Mouse (Mus musculus): ENCODE results near the gene Blmh. TPM values are rescaled to one million over a fixed set of nuclear protein-coding genes. Genes with fewer than 3 reads are reported as not detected.

The Blmh gene
- polyA plus RNA-seq, 1 experiment from 2014 or later, result 90.2 TPM

DNA sequence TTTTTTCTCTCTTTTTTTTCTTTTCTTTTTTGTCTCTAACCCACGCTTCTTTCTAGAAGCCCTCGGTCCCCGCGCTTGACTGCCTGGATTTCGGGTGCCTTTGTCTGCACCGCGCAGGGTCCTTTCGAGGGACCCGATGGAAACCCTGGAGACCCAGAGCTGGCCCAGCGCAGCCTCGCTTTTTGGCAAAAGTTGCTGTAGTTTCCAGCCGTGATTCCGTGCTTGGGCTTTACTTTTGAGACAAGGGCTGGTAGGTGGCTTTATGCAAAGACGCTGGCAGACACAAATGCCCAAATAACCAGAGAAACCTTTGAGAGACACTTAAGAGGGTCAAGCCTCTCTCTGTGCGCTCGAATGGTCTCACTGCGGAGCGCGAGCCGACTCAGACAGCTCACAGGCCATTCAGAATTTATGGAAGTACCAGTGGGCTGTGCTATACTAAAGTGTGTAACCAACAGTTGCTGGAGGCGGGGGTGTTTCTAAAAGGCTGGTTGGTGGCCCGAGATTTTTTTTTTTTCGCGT lies 74.2 kb downstream of the Blmh start:
- Histone ChIP-seq H3K4me1 (ENCODE audit: insufficient read depth, low read depth, low read length) (no peaks in the 10 kb centered on the region), H3K27me3 (replicated peaks; ENCODE audit: insufficient read depth, low read length) (peaks cover 6% of the 10 kb centered on the region), H3K4me2 (replicated peaks; ENCODE audit: low read depth, low read length) (peak overlapping the region; percentile 77), H3K9me3 (ENCODE audit: low read length) (no peaks in the 10 kb centered on the region), H3K27ac (ENCODE audit: low read length) (no peak overlapping the region), H3K4me3 (ENCODE audit: low read depth, low read length) (peak overlapping the region; percentile 43), H3K36me3 (ENCODE audit: insufficient read depth, low read length) (no peaks in the 10 kb centered on the region), H3K9ac (replicated peaks; ENCODE audit: low read depth) (no peak overlapping the region)
- TF ChIP-seq CTCF (IDR thresholded peaks at IDR 0.05) (no peak), EP300 (IDR thresholded peaks at IDR 0.05) (no peak)
- DNase-seq (ENCODE audit: low spot score) (no peak), ATAC-seq (no peak)
- WGBS, result 7% methylated on average over 22 of the region's 24 CpGs

- peaks cover 6% of the 10 kb centered on the region for H3K27me3 ChIP-seq (replicated peaks; ENCODE audit: insufficient read depth, low read length)
- ATAC-seq (no peak), DNase-seq (ENCODE audit: low spot score) (no peak)
- no peak overlapping the region for H3K4me2 ChIP-seq (replicated peaks; ENCODE audit: low read depth, low read length)
- no peak overlapping the region for H3K9ac ChIP-seq (replicated peaks; ENCODE audit: low read depth)
- no peak overlapping the region for H3K27ac ChIP-seq (ENCODE audit: low read length)
- WGBS, result 49% methylated on average over 5 of the region's 5 CpGs
- H3K4me3 ChIP-seq (ENCODE audit: low read depth, low read length), result no peak overlapping the region
- no peaks in the 10 kb centered on the region for H3K36me3 ChIP-seq (ENCODE audit: insufficient read depth, low read length)
- no peaks in the 10 kb centered on the region for H3K4me1 ChIP-seq (ENCODE audit: insufficient read depth, low read depth, low read length)
- no peak for TF ChIP-seq EP300 (IDR thresholded peaks at IDR 0.05)
- no peak for TF ChIP-seq CTCF (IDR thresholded peaks at IDR 0.05)
- no peaks in the 10 kb centered on the region for H3K9me3 ChIP-seq (ENCODE audit: low read length)
Observed at GRCm38 (mm10) chr11:77000741-77001140, 76.1 kb downstream of the Blmh start.

DNA sequence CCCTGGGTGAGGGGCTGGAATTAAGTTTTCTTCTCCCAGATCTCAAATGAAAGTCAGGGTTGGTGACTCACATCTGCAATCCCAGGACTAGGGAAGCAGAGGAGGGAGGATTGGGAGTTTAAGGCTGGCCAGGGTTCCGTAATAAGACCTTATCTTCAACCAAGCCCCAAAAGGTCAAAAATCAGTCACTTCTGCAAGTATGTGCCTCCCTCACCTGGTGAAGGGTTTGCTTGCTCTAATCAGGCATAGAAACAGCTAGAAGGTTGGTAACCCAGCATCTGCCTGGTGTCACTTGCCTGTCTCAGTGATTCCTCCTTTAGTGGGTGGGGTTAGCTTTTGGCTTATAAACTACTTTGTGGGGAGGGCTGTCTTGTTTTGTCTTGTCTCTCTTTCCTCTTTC lies 77.8 kb downstream of the Blmh start:
- Histone ChIP-seq H3K9ac (replicated peaks; ENCODE audit: low read depth) (no peak overlapping the region), H3K36me3 (ENCODE audit: insufficient read depth, low read length) (no peaks in the 10 kb centered on the region), H3K4me2 (replicated peaks; ENCODE audit: low read depth, low read length) (no peak overlapping the region), H3K9me3 (ENCODE audit: low read length) (no peaks in the 10 kb centered on the region), H3K27me3 (replicated peaks; ENCODE audit: insufficient read depth, low read length) (peaks cover 6% of the 10 kb centered on the region), H3K27ac (ENCODE audit: low read length) (no peak overlapping the region), H3K4me3 (ENCODE audit: low read depth, low read length) (no peak overlapping the region), H3K4me1 (ENCODE audit: insufficient read depth, low read depth, low read length) (no peaks in the 10 kb centered on the region)
- TF ChIP-seq CTCF (IDR thresholded peaks at IDR 0.05), result no peak
- no peak for TF ChIP-seq EP300 (IDR thresholded peaks at IDR 0.05)
- no peak for DNase-seq (ENCODE audit: low spot score)
- no peak for ATAC-seq
- 32% methylated on average over 1 of the region's 1 CpGs for WGBS

GRCm38 (mm10) chr11:77005881-77006280 lies 81.3 kb downstream of the Blmh start:
- ATAC-seq, result no peak
- Histone ChIP-seq H3K4me1 (ENCODE audit: insufficient read depth, low read depth, low read length) (no peaks in the 10 kb centered on the region), H3K9me3 (ENCODE audit: low read length) (no peaks in the 10 kb centered on the region), H3K4me2 (replicated peaks; ENCODE audit: low read depth, low read length) (no peak overlapping the region), H3K27ac (ENCODE audit: low read length) (no peak overlapping the region), H3K9ac (replicated peaks; ENCODE audit: low read depth) (no peak overlapping the region), H3K36me3 (ENCODE audit: insufficient read depth, low read length) (no peaks in the 10 kb centered on the region), H3K4me3 (ENCODE audit: low read depth, low read length) (no peak overlapping the region), H3K27me3 (replicated peaks; ENCODE audit: insufficient read depth, low read length) (no peaks in the 10 kb centered on the region)
- WGBS, result 57% methylated on average over 4 of the region's 4 CpGs
- no peak for DNase-seq (ENCODE audit: low spot score)
- TF ChIP-seq EP300 (IDR thresholded peaks at IDR 0.05) (no peak), CTCF (IDR thresholded peaks at IDR 0.05) (no peak)

DNA sequence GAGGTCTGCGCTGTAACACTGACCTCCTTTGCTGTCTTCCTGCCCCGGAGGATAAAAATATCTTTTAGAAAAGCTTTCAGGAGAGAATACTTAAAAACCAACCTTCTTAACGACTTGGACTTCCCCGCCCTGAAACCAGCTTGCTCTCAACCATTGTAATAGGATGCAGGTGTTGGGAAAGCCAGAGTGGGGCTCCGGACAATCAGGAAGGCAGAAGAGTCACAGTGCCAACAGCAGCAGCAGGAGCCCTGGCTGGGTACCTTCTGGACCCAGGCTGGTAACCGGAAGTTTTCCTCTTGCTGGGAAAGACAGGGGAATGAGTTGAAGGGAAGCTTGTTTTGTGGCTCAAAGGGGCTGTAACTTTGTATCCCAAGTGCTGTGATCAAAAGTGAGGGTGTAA lies 82.0 kb downstream of the Blmh start:
- H3K36me3 ChIP-seq (ENCODE audit: insufficient read depth, low read length), result no peaks in the 10 kb centered on the region
- H3K27ac ChIP-seq (ENCODE audit: low read length), result no peak overlapping the region
- no peak for DNase-seq (ENCODE audit: low spot score)
- no peak overlapping the region for H3K4me2 ChIP-seq (replicated peaks; ENCODE audit: low read depth, low read length)
- H3K4me3 ChIP-seq (ENCODE audit: low read depth, low read length), result no peak overlapping the region
- H3K9me3 ChIP-seq (ENCODE audit: low read length), result no peaks in the 10 kb centered on the region
- no peak for ATAC-seq
- H3K27me3 ChIP-seq (replicated peaks; ENCODE audit: insufficient read depth, low read length), result no peaks in the 10 kb centered on the region
- no peaks in the 10 kb centered on the region for H3K4me1 ChIP-seq (ENCODE audit: insufficient read depth, low read depth, low read length)
- H3K9ac ChIP-seq (replicated peaks; ENCODE audit: low read depth), result no peak overlapping the region
- 37% methylated on average over 6 of the region's 6 CpGs for WGBS
- TF ChIP-seq CTCF (IDR thresholded peaks at IDR 0.05) (no peak), EP300 (IDR thresholded peaks at IDR 0.05) (no peak)

DNA sequence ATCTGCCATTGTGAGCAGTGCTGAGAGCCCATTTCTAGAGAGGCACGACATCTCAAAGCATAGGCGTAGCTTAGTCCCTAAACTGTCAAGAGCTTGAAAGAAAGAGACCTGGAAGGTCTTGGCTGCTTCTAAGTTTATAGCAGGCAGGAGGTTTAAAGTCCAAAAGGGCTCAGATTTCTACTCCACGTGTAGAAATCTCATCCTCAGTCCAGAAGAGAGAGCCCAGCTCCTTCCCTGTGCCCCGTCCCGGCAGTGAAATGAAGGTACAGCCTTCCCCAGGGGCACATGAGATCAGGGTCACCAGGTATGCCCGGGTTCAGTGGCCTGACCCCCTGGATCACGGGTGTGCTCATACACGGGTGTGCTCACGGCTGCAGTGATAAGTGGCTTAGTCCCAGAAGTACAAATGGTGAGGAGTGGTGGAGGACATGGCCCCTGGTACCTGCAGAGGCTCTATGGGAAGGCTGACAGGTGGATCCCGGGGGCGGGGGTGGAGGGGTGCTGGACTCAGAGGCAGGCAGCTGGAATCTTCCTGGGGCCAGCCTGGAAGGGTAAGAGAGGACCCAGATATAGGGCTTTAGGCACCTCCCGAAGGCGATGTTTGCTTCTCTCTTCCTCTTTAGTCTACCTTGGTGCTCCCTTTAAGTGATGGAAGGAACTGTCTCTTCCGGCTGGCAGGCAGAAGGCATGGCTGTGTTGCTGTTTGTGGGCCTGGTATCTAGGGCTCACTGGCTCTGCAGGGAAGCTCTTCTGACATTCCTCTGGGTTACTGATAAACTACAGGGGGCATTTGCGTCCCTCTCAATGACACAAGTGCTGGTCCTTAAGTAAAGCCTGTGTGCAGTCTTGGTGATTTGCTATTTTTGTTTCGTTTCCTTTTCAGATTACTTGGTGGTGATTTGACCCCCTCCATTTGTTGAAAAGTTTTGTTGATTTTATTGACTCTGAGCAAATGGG lies 84.7 kb downstream of the Blmh start:
- Histone ChIP-seq H3K27me3 (replicated peaks; ENCODE audit: insufficient read depth, low read length) (no peaks in the 10 kb centered on the region), H3K4me3 (ENCODE audit: low read depth, low read length) (no peak overlapping the region), H3K4me2 (replicated peaks; ENCODE audit: low read depth, low read length) (no peak overlapping the region), H3K27ac (ENCODE audit: low read length) (no peak overlapping the region), H3K36me3 (ENCODE audit: insufficient read depth, low read length) (no peaks in the 10 kb centered on the region), H3K9ac (replicated peaks; ENCODE audit: low read depth) (no peak overlapping the region), H3K4me1 (ENCODE audit: insufficient read depth, low read depth, low read length) (no peaks in the 10 kb centered on the region), H3K9me3 (ENCODE audit: low read length) (no peaks in the 10 kb centered on the region)
- DNase-seq (ENCODE audit: low spot score) (no peak), ATAC-seq (no peak)
- 55% methylated on average over 16 of the region's 16 CpGs for WGBS
- no peak for TF ChIP-seq EP300 (IDR thresholded peaks at IDR 0.05)
- no peak for TF ChIP-seq CTCF (IDR thresholded peaks at IDR 0.05)
